Mouse (Mus musculus) kidney, adult 10 weeks (tissue): ENCODE measurements around the gene S100a16. TPM values are rescaled to one million over a fixed set of nuclear protein-coding genes. Genes with fewer than 3 reads are reported as not detected.

ENCODE experiments used
- polyA plus RNA-seq: library from polyadenylated mRNA; stranded (reverse); fragments of 350-450 nt; fragmentation: Illumina TruSeq; extraction: RNeasy Lipid Tissue Mini Kit (QIAGEN cat#74804); gene quantifications from one replicate; pipeline ENCODE4 v1.2.3, GENCODE M21; 2014; ENCODE audit warnings: low read depth, low replicate concordance

The S100a16 gene
- polyA plus RNA-seq = 42.3 TPM

GRCm38 (mm10) chr3:90537141-90537904, at the start of gene S100a16:
S100a16 (plus strand) TSS chr3:90537254.

GRCm38 (mm10) chr3:90490696-90491256, 46.3 kb upstream of the S100a16 start, which contains the start of gene Snapin:
Snapin (minus strand) TSS chr3:90491033.

GRCm38 (mm10) chr3:90508950-90509746, 27.9 kb upstream of the S100a16 start, which contains the start of gene Chtop:
Chtop (minus strand) TSS chr3:90509498.

GRCm38 (mm10) chr3:90513796-90514590, 23.1 kb upstream of the S100a16 start, which contains the start of the genes S100a1 and S100a13:
S100a1 (minus strand) TSS chr3:90514392.
S100a13 (plus strand) TSS chr3:90514435.

GRCm38 (mm10) chr3:90526580-90526979, 10.5 kb upstream of the S100a16 start, which contains the start of gene S100a14:
S100a14 (plus strand) TSS chr3:90526856.

GRCm38 (mm10) chr3:90560008-90560628, 23.1 kb downstream of the S100a16 start, which contains the start of gene S100a3:
S100a3 (plus strand) TSS chr3:90560578.

GRCm38 (mm10) chr3:90589947-90590346, 52.9 kb downstream of the S100a16 start, which contains the start of gene S100a2:
S100a2 (plus strand) TSS chr3:90590247.

Other genes starting within 250 kb of the S100a16 start
- 25.6 TPM for gene Gatad2b, start 244.1 kb upstream of the S100a16 start, polyA plus RNA-seq
- gene Slc27a3, start 147.3 kb upstream of the S100a16 start, polyA plus RNA-seq = not detected
- gene Ints3, start 103.6 kb upstream of the S100a16 start, polyA plus RNA-seq = 10.3 TPM
- 16.3 TPM for gene Npr1, start 71.4 kb upstream of the S100a16 start, polyA plus RNA-seq
- gene Ilf2, start 61.1 kb upstream of the S100a16 start, polyA plus RNA-seq = 49.2 TPM
- gene Snapin, start 46.2 kb upstream of the S100a16 start, polyA plus RNA-seq = 60.7 TPM
- gene Chtop, start 27.8 kb upstream of the S100a16 start, polyA plus RNA-seq = 113 TPM
- 244 TPM for gene S100a1, start 22.9 kb upstream of the S100a16 start, polyA plus RNA-seq
- gene S100a13, start 22.8 kb upstream of the S100a16 start, polyA plus RNA-seq = 9.5 TPM
- not detected for gene S100a14, start 10.4 kb upstream of the S100a16 start, polyA plus RNA-seq
- not detected for gene S100a3, start 23.3 kb downstream of the S100a16 start, polyA plus RNA-seq
- not detected for gene S100a2, start 53.0 kb downstream of the S100a16 start, polyA plus RNA-seq
- not detected for gene Gm42674, start 64.7 kb downstream of the S100a16 start, polyA plus RNA-seq
- 4.2 TPM for gene S100a4, start 66.5 kb downstream of the S100a16 start, polyA plus RNA-seq
- gene S100a5, start 71.3 kb downstream of the S100a16 start, polyA plus RNA-seq = not detected
- gene S100a6, start 75.6 kb downstream of the S100a16 start, polyA plus RNA-seq = 28.2 TPM
- gene S100a7a, start 116.8 kb downstream of the S100a16 start, polyA plus RNA-seq = not detected
- gene S100a8, start 131.7 kb downstream of the S100a16 start, polyA plus RNA-seq = 2.2 TPM
- not detected for gene S100a9, start 158.5 kb downstream of the S100a16 start, polyA plus RNA-seq
- gene Pglyrp4, start 189.7 kb downstream of the S100a16 start, polyA plus RNA-seq = not detected
- not detected for gene Gm5849, start 240.6 kb downstream of the S100a16 start, polyA plus RNA-seq